Mouse (Mus musculus): ENCODE data around the gene Isoc2b.
"Not testable (repeated sequence)": the region's sequence is repeated elsewhere in the genome, so short reads cannot be mapped to it uniquely, and the experiment has no call there.

Isoc2b gene

GRCm38 (mm10) chr7:4835631-4836327, 34.3 kb downstream of the Isoc2b start:
- DNase-seq (ENCODE audit: low spot score in 2 of 2), result no peak

- no peak for DNase-seq (ENCODE audit: low spot score in 2 of 2)
Measured at GRCm38 (mm10) chr7:4830476-4830875, 39.6 kb downstream of the Isoc2b start.

- DNase-seq (ENCODE audit: low spot score in 2 of 2), result no peak
Measured at GRCm38 (mm10) chr7:4825365-4825764, 44.7 kb downstream of the Isoc2b start.

GRCm38 (mm10) chr7:4822162-4822907, 47.7 kb downstream of the Isoc2b start:
- DNase-seq (ENCODE audit: low spot score in 2 of 2), result no peak

- no peak for DNase-seq (ENCODE audit: low spot score in 2 of 2)
Measured at GRCm38 (mm10) chr7:4821690-4822089, 48.4 kb downstream of the Isoc2b start.

GRCm38 (mm10) chr7:4820925-4821324, 49.1 kb downstream of the Isoc2b start:
- DNase-seq (ENCODE audit: low spot score in 2 of 2), result not testable (repeated sequence)

GRCm38 (mm10) chr7:4816559-4816958, 53.5 kb downstream of the Isoc2b start:
- DNase-seq (ENCODE audit: low spot score in 2 of 2), result no peak

GRCm38 (mm10) chr7:4813105-4813791, 56.8 kb downstream of the Isoc2b start:
- no peak for DNase-seq (ENCODE audit: low spot score in 2 of 2)

- DNase-seq (ENCODE audit: low spot score in 2 of 2), result peak; percentile 99 to 100
Measured at GRCm38 (mm10) chr7:4812303-4813104, 57.6 kb downstream of the Isoc2b start, which contains the start of gene Ube2s. TSS of gene Ube2s (minus strand) at chr7:4812590.

GRCm38 (mm10) chr7:4811842-4812302, 58.2 kb downstream of the Isoc2b start:
- DNase-seq (ENCODE audit: low spot score in 2 of 2), result peak; percentile 48 to 81

- DNase-seq (ENCODE audit: low spot score in 2 of 2), result not testable (repeated sequence)
Measured at GRCm38 (mm10) chr7:4811131-4811530, 58.9 kb downstream of the Isoc2b start.

- peak in 1 of 2 experiments; percentile 65 for DNase-seq (ENCODE audit: low spot score in 2 of 2)
Measured at GRCm38 (mm10) chr7:4806716-4807115, 63.3 kb downstream of the Isoc2b start.

- DNase-seq (ENCODE audit: low spot score in 2 of 2), result no peak
Measured at GRCm38 (mm10) chr7:4802247-4802646, 67.8 kb downstream of the Isoc2b start.

- DNase-seq (ENCODE audit: low spot score in 2 of 2), result peak in 1 of 2 experiments; percentile 14
Measured at GRCm38 (mm10) chr7:4795767-4796433, 74.2 kb downstream of the Isoc2b start.
